Mouse (Mus musculus): Measurements from ENCODE around the gene Tnfsf11.

Gene Tnfsf11

GRCm38 (mm10) chr14:78333341-78333740 is 25.5 kb upstream of the Tnfsf11 start:
- TF ChIP-seq POU5F1 (IDR thresholded peaks at IDR 0.05; ENCODE audit: borderline replicate concordance, low read length) = no peak
- no peak for TF ChIP-seq CTCF (conservative IDR thresholded peaks at IDR 0.05; ENCODE audit: low read length)
- TF ChIP-seq NANOG (IDR thresholded peaks at IDR 0.05; ENCODE audit: borderline replicate concordance, low read length) = no peak
- peaks cover 2% of the 10 kb centered on the region; the same call in 1 of the 2 replicates for H3K27me3 ChIP-seq (ENCODE audit: insufficient read depth, low read length)
- no peaks in the 10 kb centered on the region for H3K9me3 ChIP-seq (ENCODE audit: low read length)
- H3K4me1 ChIP-seq (replicated peaks; ENCODE audit: low read depth, low read length) = no peaks in the 10 kb centered on the region
- no peaks in the 10 kb centered on the region for H3K36me3 ChIP-seq (ENCODE audit: insufficient read depth, low read length)
- no peak overlapping the region for H3K4me3 ChIP-seq (replicated peaks; ENCODE audit: low read length)

DNA sequence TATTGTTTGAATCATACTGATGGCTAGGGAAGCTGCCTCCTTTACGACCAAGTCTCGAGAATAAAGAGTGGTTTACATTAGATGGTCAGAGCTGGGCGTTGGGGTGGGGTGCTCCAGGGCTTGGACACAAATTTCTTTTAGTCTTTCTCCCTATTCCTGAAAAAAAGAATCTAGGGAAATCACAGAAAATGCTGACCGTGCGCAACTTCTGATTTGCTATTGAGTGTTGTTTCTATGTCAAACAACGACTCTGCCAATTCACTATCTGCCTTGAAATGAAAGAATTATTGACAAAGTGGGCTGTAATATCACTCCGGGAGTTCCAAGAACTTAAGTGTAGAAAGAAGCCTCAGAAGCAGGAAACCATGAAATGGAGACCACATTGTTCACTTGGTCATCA is 23.5 kb upstream of the Tnfsf11 start:
- Histone ChIP-seq H3K9me3 (ENCODE audit: low read length) (no peaks in the 10 kb centered on the region), H3K4me1 (replicated peaks; ENCODE audit: low read depth, low read length) (no peaks in the 10 kb centered on the region), H3K4me3 (replicated peaks; ENCODE audit: low read length) (no peak overlapping the region), H3K27me3 (ENCODE audit: insufficient read depth, low read length) (peaks cover 2% of the 10 kb centered on the region; the same call in 1 of the 2 replicates), H3K36me3 (ENCODE audit: insufficient read depth, low read length) (no peaks in the 10 kb centered on the region)
- TF ChIP-seq POU5F1 (IDR thresholded peaks at IDR 0.05; ENCODE audit: borderline replicate concordance, low read length) (no peak), NANOG (IDR thresholded peaks at IDR 0.05; ENCODE audit: borderline replicate concordance, low read length) (no peak), CTCF (conservative IDR thresholded peaks at IDR 0.05; ENCODE audit: low read length) (no peak)

DNA sequence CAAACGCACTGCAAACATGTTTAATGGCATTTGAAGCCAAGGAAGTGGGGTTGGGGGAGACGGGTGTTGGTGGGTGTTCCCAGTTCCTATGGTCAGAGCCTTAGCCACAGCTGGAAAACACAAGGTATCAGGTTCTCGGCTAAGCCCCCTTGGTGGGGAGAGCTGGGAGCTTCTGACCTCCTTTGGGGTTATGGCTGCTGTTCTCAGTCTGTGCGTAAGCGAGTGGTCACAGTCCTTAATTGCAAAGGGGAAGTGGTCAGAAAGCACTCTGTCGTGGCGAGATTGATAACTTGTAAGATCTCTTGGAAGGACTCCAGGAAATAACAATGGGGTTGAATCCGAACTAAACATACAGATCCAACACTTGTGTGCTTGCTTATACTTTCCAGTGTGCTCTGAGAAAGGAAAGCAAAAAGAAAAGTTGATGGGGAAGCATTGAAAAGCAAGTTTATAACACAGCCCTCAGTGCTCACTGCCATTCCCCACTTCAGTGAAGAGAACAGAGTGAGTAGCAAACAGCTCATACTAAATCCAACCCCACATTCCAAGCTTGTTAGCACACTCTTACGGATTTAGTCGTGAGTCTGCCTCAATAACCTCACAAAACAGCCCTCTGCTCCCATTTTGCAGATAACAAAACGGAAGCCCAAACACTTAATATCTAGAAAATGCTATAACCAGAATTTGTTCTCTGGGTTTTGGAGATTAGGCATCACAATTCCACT is 22.9 kb upstream of the Tnfsf11 start:
- Histone ChIP-seq H3K27me3 (ENCODE audit: insufficient read depth, low read length) (peaks cover 2% of the 10 kb centered on the region; the same call in 1 of the 2 replicates), H3K36me3 (ENCODE audit: insufficient read depth, low read length) (no peaks in the 10 kb centered on the region), H3K4me3 (replicated peaks; ENCODE audit: low read length) (no peak overlapping the region), H3K9me3 (ENCODE audit: low read length) (no peaks in the 10 kb centered on the region), H3K4me1 (replicated peaks; ENCODE audit: low read depth, low read length) (no peaks in the 10 kb centered on the region)
- TF ChIP-seq POU5F1 (IDR thresholded peaks at IDR 0.05; ENCODE audit: borderline replicate concordance, low read length) = no peak
- TF ChIP-seq NANOG (IDR thresholded peaks at IDR 0.05; ENCODE audit: borderline replicate concordance, low read length) = no peak
- TF ChIP-seq CTCF (conservative IDR thresholded peaks at IDR 0.05; ENCODE audit: low read length) = no peak

- Histone ChIP-seq H3K27me3 (ENCODE audit: insufficient read depth, low read length) (peaks cover 2% of the 10 kb centered on the region; the same call in 1 of the 2 replicates), H3K4me1 (replicated peaks; ENCODE audit: low read depth, low read length) (no peaks in the 10 kb centered on the region), H3K9me3 (ENCODE audit: low read length) (no peaks in the 10 kb centered on the region), H3K4me3 (replicated peaks; ENCODE audit: low read length) (no peak overlapping the region), H3K36me3 (ENCODE audit: insufficient read depth, low read length) (no peaks in the 10 kb centered on the region)
- TF ChIP-seq POU5F1 (IDR thresholded peaks at IDR 0.05; ENCODE audit: borderline replicate concordance, low read length) (no peak), NANOG (IDR thresholded peaks at IDR 0.05; ENCODE audit: borderline replicate concordance, low read length) (no peak), CTCF (conservative IDR thresholded peaks at IDR 0.05; ENCODE audit: low read length) (no peak)
These were observed 22.1 kb upstream of the Tnfsf11 start for GRCm38 (mm10) chr14:78329765-78330451.

DNA sequence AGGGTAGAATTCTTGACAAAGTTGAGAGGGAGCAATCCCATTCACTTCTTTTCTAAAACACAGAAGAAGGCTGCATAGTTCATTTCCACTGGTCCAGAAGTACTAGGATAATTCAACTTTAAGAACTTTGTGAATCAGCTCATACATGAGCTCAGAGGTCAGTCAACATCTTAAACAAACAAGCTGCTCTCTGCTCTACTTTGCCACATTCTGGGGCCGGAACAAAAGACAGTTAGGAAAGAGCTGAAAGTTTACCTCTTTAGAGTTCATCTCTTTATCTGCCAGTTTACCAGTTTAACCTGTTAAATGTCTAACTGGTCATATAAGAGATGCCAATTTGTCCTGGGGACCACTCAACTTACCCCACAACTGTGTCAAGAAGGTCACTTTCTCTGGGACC is 15.5 kb upstream of the Tnfsf11 start:
- H3K9me3 ChIP-seq (ENCODE audit: low read length) = no peaks in the 10 kb centered on the region
- H3K4me1 ChIP-seq (replicated peaks; ENCODE audit: low read depth, low read length) = no peaks in the 10 kb centered on the region
- H3K36me3 ChIP-seq (ENCODE audit: insufficient read depth, low read length) = no peaks in the 10 kb centered on the region
- TF ChIP-seq CTCF (conservative IDR thresholded peaks at IDR 0.05; ENCODE audit: low read length) (no peak), POU5F1 (IDR thresholded peaks at IDR 0.05; ENCODE audit: borderline replicate concordance, low read length) (no peak)
- peaks cover 8% of the 10 kb centered on the region for H3K27me3 ChIP-seq (ENCODE audit: insufficient read depth, low read length)
- no peak overlapping the region for H3K4me3 ChIP-seq (replicated peaks; ENCODE audit: low read length)

DNA sequence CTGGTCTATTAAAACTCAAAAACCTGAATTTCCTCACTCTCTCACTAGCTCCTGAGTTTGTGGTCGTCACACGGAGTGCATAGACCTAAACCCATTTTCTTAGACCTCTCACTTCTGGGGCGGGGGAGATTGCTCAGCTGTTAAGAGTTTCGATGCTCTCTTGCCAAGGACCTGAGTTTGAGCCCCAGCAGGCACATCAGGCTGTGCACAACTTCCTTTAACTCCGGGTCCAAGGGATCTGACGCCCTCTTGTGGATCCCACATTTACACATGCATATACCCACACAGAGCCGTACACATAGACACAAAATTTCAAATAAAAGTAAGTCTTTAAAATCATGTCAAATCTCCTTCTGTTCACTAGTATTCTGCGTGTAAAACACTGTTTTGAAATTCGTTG is 15.1 kb upstream of the Tnfsf11 start:
- Histone ChIP-seq H3K9me3 (ENCODE audit: low read length) (no peaks in the 10 kb centered on the region), H3K4me3 (replicated peaks; ENCODE audit: low read length) (no peak overlapping the region), H3K36me3 (ENCODE audit: insufficient read depth, low read length) (no peaks in the 10 kb centered on the region), H3K27me3 (ENCODE audit: insufficient read depth, low read length) (peaks cover 11% of the 10 kb centered on the region), H3K4me1 (replicated peaks; ENCODE audit: low read depth, low read length) (no peaks in the 10 kb centered on the region)
- TF ChIP-seq POU5F1 (IDR thresholded peaks at IDR 0.05; ENCODE audit: borderline replicate concordance, low read length) = no peak
- TF ChIP-seq NANOG (IDR thresholded peaks at IDR 0.05; ENCODE audit: borderline replicate concordance, low read length) = no peak
- TF ChIP-seq CTCF (conservative IDR thresholded peaks at IDR 0.05; ENCODE audit: low read length) = peak; percentile 36

- Histone ChIP-seq H3K9me3 (ENCODE audit: low read length) (no peaks in the 10 kb centered on the region), H3K27me3 (ENCODE audit: insufficient read depth, low read length) (peaks cover 16% of the 10 kb centered on the region), H3K36me3 (ENCODE audit: insufficient read depth, low read length) (no peaks in the 10 kb centered on the region), H3K4me1 (replicated peaks; ENCODE audit: low read depth, low read length) (no peaks in the 10 kb centered on the region), H3K4me3 (replicated peaks; ENCODE audit: low read length) (no peak overlapping the region)
- TF ChIP-seq POU5F1 (IDR thresholded peaks at IDR 0.05; ENCODE audit: borderline replicate concordance, low read length) = no peak
- TF ChIP-seq NANOG (IDR thresholded peaks at IDR 0.05; ENCODE audit: borderline replicate concordance, low read length) = no peak
- TF ChIP-seq CTCF (conservative IDR thresholded peaks at IDR 0.05; ENCODE audit: low read length) = no peak
These were observed 12.4 kb upstream of the Tnfsf11 start for GRCm38 (mm10) chr14:78320248-78320647.

DNA sequence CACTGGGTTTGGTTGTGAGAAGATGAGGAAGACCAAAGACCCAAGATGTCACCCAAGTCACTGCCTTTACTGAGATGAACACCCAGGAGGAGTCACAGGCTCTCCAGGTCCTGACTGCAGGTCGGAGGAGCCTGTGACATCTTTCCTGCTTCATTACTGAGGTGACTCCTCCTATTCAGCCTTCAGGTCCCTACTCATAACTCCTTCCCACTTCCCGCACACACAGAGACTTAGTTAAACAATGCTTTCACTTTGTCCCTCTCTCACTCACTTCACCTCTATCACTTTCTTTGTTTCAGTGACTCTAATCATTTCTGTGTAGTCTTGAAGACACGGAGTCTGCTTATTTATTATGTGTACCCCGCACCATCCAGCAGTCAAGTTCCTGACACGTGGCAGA is 11.7 kb upstream of the Tnfsf11 start:
- no peaks in the 10 kb centered on the region for H3K36me3 ChIP-seq (ENCODE audit: insufficient read depth, low read length)
- peaks cover 16% of the 10 kb centered on the region for H3K27me3 ChIP-seq (ENCODE audit: insufficient read depth, low read length)
- H3K4me1 ChIP-seq (replicated peaks; ENCODE audit: low read depth, low read length) = no peaks in the 10 kb centered on the region
- TF ChIP-seq CTCF (conservative IDR thresholded peaks at IDR 0.05; ENCODE audit: low read length) (no peak), NANOG (IDR thresholded peaks at IDR 0.05; ENCODE audit: borderline replicate concordance, low read length) (no peak), POU5F1 (IDR thresholded peaks at IDR 0.05; ENCODE audit: borderline replicate concordance, low read length) (no peak)
- H3K9me3 ChIP-seq (ENCODE audit: low read length) = no peaks in the 10 kb centered on the region
- H3K4me3 ChIP-seq (replicated peaks; ENCODE audit: low read length) = no peak overlapping the region
